Mouse (Mus musculus) CH12.LX (cell line): Measurements from ENCODE around the gene Tusc2. TPM values are rescaled to one million over a fixed set of nuclear protein-coding genes. Genes with fewer than 3 reads are reported as not detected.

Source experiments
- DNase-seq: peaks from one replicate; pipeline ENCODE4 v3.0.0-alpha.2; 2013; ENCODE audit errors: extremely low read depth
- H3K27ac ChIP-seq: 2 replicates; pipeline ENCODE4 v1.5.1; 2012; ENCODE audit warnings: low read depth, mild to moderate bottlenecking, control low read depth, moderate library complexity; ENCODE audit not compliant: insufficient read depth
- H3K27me3 ChIP-seq: replicated peaks from 2 replicates; pipeline ENCODE3; 2012; ENCODE audit warnings: inconsistent platforms
- H3K36me3 ChIP-seq, 2 experiments: replicated peaks in 1 of 2; 2 replicates each; pipeline versions ENCODE3 to v1.6.1; 2012; ENCODE audit warnings: inconsistent platforms in 1 of 2, low read length in 1 of 2, mild to moderate bottlenecking in 1 of 2, mixed read lengths in 1 of 2, moderate library complexity in 1 of 2; ENCODE audit not compliant: control insufficient read depth in 1 of 2, insufficient read depth in 1 of 2
- H3K4me1 ChIP-seq, 2 experiments: 2 replicates each; pipeline ENCODE4 v1.6.1; 2012; ENCODE audit warnings: inconsistent platforms in 1 of 2, moderate library complexity in 1 of 2; ENCODE audit not compliant: insufficient read depth in 2 of 2, control insufficient read depth in 1 of 2
- H3K4me2 ChIP-seq: 2 replicates; pipeline ENCODE4 v1.6.1; 2012; ENCODE audit warnings: low read depth, mild to moderate bottlenecking, control low read depth; ENCODE audit not compliant: poor library complexity, insufficient read depth, severe bottlenecking
- H3K4me3 ChIP-seq, 3 experiments: fragments of 150-350 bp in 1 of 3; sonication (generic) in 1 of 3; replicated peaks in 1 of 3; 2 replicates each; pipeline versions ENCODE3 to v1.5.1; 2011 to 2012; ENCODE audit warnings: low read depth in 2 of 3, low read length in 2 of 3, mild to moderate bottlenecking in 2 of 3, moderate library complexity in 2 of 3, control low read depth in 1 of 3, improper control_type of control experiment in 1 of 3, inconsistent platforms in 1 of 3, mixed read lengths in 1 of 3; ENCODE audit not compliant: poor library complexity in 1 of 3
- H3K79me2 ChIP-seq: replicated peaks from 2 replicates; pipeline ENCODE4 v1.6.1; 2012; ENCODE audit warnings: mild to moderate bottlenecking, moderate library complexity; ENCODE audit not compliant: control insufficient read depth, poor library complexity, insufficient read depth, severe bottlenecking; ENCODE audit errors: extremely low read depth
- H3K9ac ChIP-seq: 2 replicates; pipeline ENCODE4 v1.6.1; 2012; ENCODE audit warnings: low read depth, mild to moderate bottlenecking, control low read depth, moderate library complexity; ENCODE audit not compliant: insufficient read depth
- H3K9me3 ChIP-seq: replicated peaks from 2 replicates; pipeline ENCODE3; 2012; ENCODE audit warnings: low read length, inconsistent platforms, mixed read lengths
- CTCF ChIP-seq, 2 experiments: IDR thresholded peaks in 1 of 2; conservative IDR thresholded peaks in 1 of 2; 2 replicates each; pipeline ENCODE4 v1.5.1; 2011 to 2012; ENCODE audit warnings: low read depth in 2 of 2, low read length in 2 of 2, improper control_type of control experiment in 1 of 2, inconsistent platforms in 1 of 2, mild to moderate bottlenecking in 1 of 2, moderate library complexity in 1 of 2
- E2F4 ChIP-seq: IDR thresholded peaks from 2 replicates; pipeline ENCODE4 v1.6.1; 2011; ENCODE audit warnings: low read depth, low read length, improper control_type of control experiment; ENCODE audit not compliant: insufficient replicate concordance
- ELF1 ChIP-seq: IDR thresholded peaks from 2 replicates; pipeline ENCODE4 v1.6.1; 2014; ENCODE audit warnings: low read depth, mild to moderate bottlenecking, inconsistent platforms, low read length, improper control_type of control experiment
- ETS1 ChIP-seq: conservative IDR thresholded peaks from 2 replicates; pipeline ENCODE4 v1.6.1; 2012; ENCODE audit warnings: low read depth, mild to moderate bottlenecking, inconsistent platforms, low read length, improper control_type of control experiment, moderate library complexity
- HCFC1 ChIP-seq: IDR thresholded peaks from 2 replicates; pipeline ENCODE4 v1.6.1; 2012; ENCODE audit warnings: low read depth, mild to moderate bottlenecking, inconsistent platforms, low read length, improper control_type of control experiment
- IRF4 ChIP-seq: IDR thresholded peaks from 2 replicates; pipeline ENCODE4 v1.6.1; 2014; ENCODE audit warnings: low read depth, mild to moderate bottlenecking, inconsistent platforms, low read length, improper control_type of control experiment
- JUN ChIP-seq: IDR thresholded peaks from 2 replicates; pipeline ENCODE4 v1.6.1; 2011; ENCODE audit warnings: low read depth, mild to moderate bottlenecking, low read length, improper control_type of control experiment, moderate library complexity; ENCODE audit not compliant: insufficient read depth
- KAT2A ChIP-seq: IDR thresholded peaks from 2 replicates; pipeline ENCODE4 v1.6.1; 2012; ENCODE audit warnings: low read length, improper control_type of control experiment, inconsistent platforms; ENCODE audit not compliant: insufficient replicate concordance
- MAX ChIP-seq: IDR thresholded peaks from 2 replicates; pipeline ENCODE4 v1.6.1; 2011; ENCODE audit warnings: low read length, improper control_type of control experiment
- MEF2A ChIP-seq: IDR thresholded peaks from 2 replicates; pipeline ENCODE4 v1.6.1; 2014; ENCODE audit warnings: low read depth, mild to moderate bottlenecking, inconsistent platforms, low read length, improper control_type of control experiment, borderline replicate concordance
- MXI1 ChIP-seq: IDR thresholded peaks from 2 replicates; pipeline ENCODE4 v1.6.1; 2011; ENCODE audit warnings: mild to moderate bottlenecking, low read depth, low read length, improper control_type of control experiment
- MYC ChIP-seq: IDR thresholded peaks from 2 replicates; pipeline ENCODE4 v1.6.1; 2011; ENCODE audit warnings: low read depth, mild to moderate bottlenecking, improper control_type of control experiment, low read length
- NRF1 ChIP-seq: IDR thresholded peaks from 2 replicates; pipeline ENCODE4 v1.6.1; 2014; ENCODE audit warnings: low read depth, mild to moderate bottlenecking, inconsistent platforms, low read length, improper control_type of control experiment, moderate library complexity
- PAX5 ChIP-seq: IDR thresholded peaks from 2 replicates; pipeline ENCODE4 v1.6.1; 2012; ENCODE audit warnings: low read length, inconsistent platforms, mixed read lengths
- POLR2AphosphoS2 ChIP-seq: IDR thresholded peaks from 2 replicates; pipeline ENCODE4 v1.6.1; 2011; ENCODE audit warnings: low read depth, low read length, improper control_type of control experiment
- RCOR1 ChIP-seq: conservative IDR thresholded peaks from 2 replicates; pipeline ENCODE4 v1.6.1; 2012; ENCODE audit warnings: low read depth, mild to moderate bottlenecking, inconsistent platforms, low read length, improper control_type of control experiment
- SIN3A ChIP-seq: IDR thresholded peaks from 2 replicates; pipeline ENCODE4 v1.6.1; 2012; ENCODE audit warnings: low read length, improper control_type of control experiment, inconsistent platforms
- SMC3 ChIP-seq: IDR thresholded peaks from 2 replicates; pipeline ENCODE4 v1.6.1; 2011; ENCODE audit warnings: low read depth, low read length, improper control_type of control experiment
- TBP ChIP-seq: conservative IDR thresholded peaks from 2 replicates; pipeline ENCODE4 v1.6.1; 2011; ENCODE audit warnings: low read depth, low read length, improper control_type of control experiment
- USF1 ChIP-seq: IDR thresholded peaks from 2 replicates; pipeline ENCODE4 v1.6.1; 2014; ENCODE audit warnings: low read depth, mild to moderate bottlenecking, inconsistent platforms, low read length, improper control_type of control experiment
- USF2 ChIP-seq: conservative IDR thresholded peaks from 2 replicates; pipeline ENCODE4 v1.6.1; 2011; ENCODE audit warnings: low read depth, low read length, improper control_type of control experiment
- ZC3H11A ChIP-seq: IDR thresholded peaks from 2 replicates; pipeline ENCODE4 v1.6.1; 2012; ENCODE audit warnings: low read depth, mild to moderate bottlenecking, inconsistent platforms, low read length, improper control_type of control experiment
- ZKSCAN1 ChIP-seq: IDR thresholded peaks from 2 replicates; pipeline ENCODE4 v1.6.1; 2012; ENCODE audit warnings: low read depth, inconsistent platforms, low read length, improper control_type of control experiment, borderline replicate concordance
- ZMIZ1 ChIP-seq: IDR thresholded peaks from 2 replicates; pipeline ENCODE4 v1.6.1; 2012; ENCODE audit warnings: low read depth, mild to moderate bottlenecking, inconsistent platforms, low read length, improper control_type of control experiment
- ZNF384 ChIP-seq: IDR thresholded peaks from 2 replicates; pipeline ENCODE4 v1.6.1; 2012; ENCODE audit warnings: low read depth, low read length, improper control_type of control experiment, inconsistent platforms
- dilution Hi-C: fragments of 300-500 bp; cut with MboI; formaldehyde crosslinking; loops from 2 replicates; pipeline ENCODE4 v1.14.3; 2020; ENCODE audit warnings: low sequenced_read_pairs; ENCODE audit not compliant: extremely low pct_unique_long_range_greater_than_20kb, extremely low pct_ligation_motif_present
- in situ Hi-C: fragments of 300-500 bp; cut with MboI; formaldehyde crosslinking; loops from 3 replicates; pipeline ENCODE4 v1.14.3; 2019; ENCODE audit warnings: low sequenced_read_pairs, low pct_ligation_motif_present, low pct_unique_long_range_greater_than_20kb, mixed read lengths
- polyA plus RNA-seq: library from polyadenylated mRNA; unstranded; fragments of >175 nt; gene quantifications from 2 replicates; pipeline ENCODE4 v1.2.1, GENCODE M21; 2012; ENCODE audit warnings: low read depth; ENCODE audit not compliant: insufficient read length
- total RNA-seq, 2 experiments: library from RNA; depleted of rRNA; stranded (reverse); fragments of 300-350 nt in 1 of 2; fragments of >200 nt in 1 of 2; gene quantifications; 2 replicates each; pipeline ENCODE4 v1.2.3; 2012 to 2014

Gene Tusc2
- total and polyA plus RNA-seq, 3 experiments, result 23.0 to 39.2 (median 33.3) TPM

- no peaks in the 10 kb centered on the region for H3K79me2 ChIP-seq
- DNase-seq, result no peak
- H3K36me3 ChIP-seq, result peaks cover 23 to 38% of the 10 kb centered on the region in 2 experiments
- H3K4me2 ChIP-seq, result no peak overlapping the region
- H3K4me3 ChIP-seq, result no peak overlapping the region
- no peaks in the 10 kb centered on the region for H3K9me3 ChIP-seq
- no peaks in the 10 kb centered on the region for H3K27me3 ChIP-seq
- H3K9ac ChIP-seq, result no peak overlapping the region
- in situ Hi-C loops, result no loop called here
- H3K27ac ChIP-seq, result no peak overlapping the region
- TF ChIP-seq HCFC1, result no peak
- no peak for TF ChIP-seq TBP
- TF ChIP-seq ZMIZ1, result no peak
- TF ChIP-seq MXI1, result no peak
- no peak for TF ChIP-seq POLR2AphosphoS2
- no peak for TF ChIP-seq ETS1
- dilution Hi-C loops, result no loop called here
- H3K4me1 ChIP-seq, result peaks cover 3 to 42% of the 10 kb centered on the region in 2 experiments
These were observed 15.1 kb upstream of the Tusc2 start for GRCm38 (mm10) chr9:107547957-107548356.

- H3K27me3 ChIP-seq, result no peaks in the 10 kb centered on the region
- dilution Hi-C loops, result no loop called here
- H3K4me3 ChIP-seq, result no peak overlapping the region
- no peak for DNase-seq
- no peaks in the 10 kb centered on the region; the same call in 1 of the 2 replicates for H3K79me2 ChIP-seq
- no peak overlapping the region for H3K9ac ChIP-seq
- H3K4me2 ChIP-seq, result no peak overlapping the region
- H3K9me3 ChIP-seq, result no peaks in the 10 kb centered on the region
- no peak overlapping the region for H3K27ac ChIP-seq
- TF ChIP-seq PAX5 (no peak), USF1 (no peak), IRF4 (no peak), ZNF384 (no peak), SIN3A (no peak)
- in situ Hi-C loops, result no loop called here
- H3K36me3 ChIP-seq, result peaks cover 20 to 33% of the 10 kb centered on the region in 2 experiments
- H3K4me1 ChIP-seq, result peaks cover 5 to 49% of the 10 kb centered on the region in 2 experiments
These were observed 14.2 kb upstream of the Tusc2 start for GRCm38 (mm10) chr9:107548820-107549219.

- dilution Hi-C loops, result no loop called here
- DNase-seq, result no peak
- Histone ChIP-seq H3K36me3 (peaks cover 14 to 26% of the 10 kb centered on the region in 2 experiments), H3K27me3 (no peaks in the 10 kb centered on the region), H3K4me1 (peaks cover 5 to 49% of the 10 kb centered on the region in 2 experiments), H3K27ac (no peak overlapping the region), H3K9me3 (no peaks in the 10 kb centered on the region), H3K9ac (no peak overlapping the region), H3K4me3 (no peak overlapping the region), H3K4me2 (no peak overlapping the region), H3K79me2 (no peaks in the 10 kb centered on the region; the same call in 1 of the 2 replicates)
- in situ Hi-C loops, result no loop called here
- TF ChIP-seq JUN (no peak), RCOR1 (no peak), HCFC1 (no peak), SMC3 (no peak), MYC (no peak), ZMIZ1 (no peak), POLR2AphosphoS2 (no peak), NRF1 (no peak), E2F4 (no peak), CTCF (conservative IDR thresholded peaks at IDR 0.05 in 1 of 2, IDR thresholded peaks at IDR 0.05 in 1 of 2; ENCODE audit: low read depth in 2 of 2, low read length in 2 of 2) (no peak), TBP (no peak), ZC3H11A (no peak), MAX (no peak), USF2 (no peak), MEF2A (no peak), ELF1 (no peak), ZNF384 (no peak), MXI1 (no peak), ZKSCAN1 (no peak), KAT2A (no peak)
These were observed 13.6 kb upstream of the Tusc2 start for GRCm38 (mm10) chr9:107549297-107550074.
